Mouse (Mus musculus): ENCODE results near the gene Ccnl2.
A peak's percentile ranks its signal among the peaks of the same experiment; 100 is the strongest.

- TF ChIP-seq POLR2A (IDR thresholded peaks at IDR 0.05; ENCODE audit: low read depth, low read length) (peak; percentile 83), CTCF (IDR thresholded peaks at IDR 0.05; ENCODE audit: borderline replicate concordance, insufficient read depth, low read length) (no peak)
These were observed 38.0 kb upstream of the Ccnl2 start, which contains the start of gene Vwa1 for GRCm38 (mm10) chr4:155774280-155774754.

All from embryonic fibroblast, embryonic 13.5 days (primary cell).